Mouse (Mus musculus) CH12.LX (cell line): ENCODE results near the gene Tmem198b. TPM values are rescaled to one million over a fixed set of nuclear protein-coding genes. Genes with fewer than 3 reads are reported as not detected.

Source experiments
- DNase-seq: peaks from one replicate; pipeline ENCODE4 v3.0.0-alpha.2; 2013; ENCODE audit errors: extremely low read depth
- H3K27ac ChIP-seq: 2 replicates; pipeline ENCODE4 v1.5.1; 2012; ENCODE audit warnings: low read depth, mild to moderate bottlenecking, control low read depth, moderate library complexity; ENCODE audit not compliant: insufficient read depth
- H3K27me3 ChIP-seq: replicated peaks from 2 replicates; pipeline ENCODE3; 2012; ENCODE audit warnings: inconsistent platforms
- H3K36me3 ChIP-seq, 2 experiments: replicated peaks in 1 of 2; 2 replicates each; pipeline versions ENCODE3 to v1.6.1; 2012; ENCODE audit warnings: inconsistent platforms in 1 of 2, low read length in 1 of 2, mild to moderate bottlenecking in 1 of 2, mixed read lengths in 1 of 2, moderate library complexity in 1 of 2; ENCODE audit not compliant: control insufficient read depth in 1 of 2, insufficient read depth in 1 of 2
- H3K4me1 ChIP-seq, 2 experiments: 2 replicates each; pipeline ENCODE4 v1.6.1; 2012; ENCODE audit warnings: inconsistent platforms in 1 of 2, moderate library complexity in 1 of 2; ENCODE audit not compliant: insufficient read depth in 2 of 2, control insufficient read depth in 1 of 2
- H3K4me2 ChIP-seq: 2 replicates; pipeline ENCODE4 v1.6.1; 2012; ENCODE audit warnings: low read depth, mild to moderate bottlenecking, control low read depth; ENCODE audit not compliant: poor library complexity, insufficient read depth, severe bottlenecking
- H3K4me3 ChIP-seq, 3 experiments: fragments of 150-350 bp in 1 of 3; sonication (generic) in 1 of 3; replicated peaks in 1 of 3; 2 replicates each; pipeline versions ENCODE3 to v1.5.1; 2011 to 2012; ENCODE audit warnings: low read depth in 2 of 3, low read length in 2 of 3, mild to moderate bottlenecking in 2 of 3, moderate library complexity in 2 of 3, control low read depth in 1 of 3, improper control_type of control experiment in 1 of 3, inconsistent platforms in 1 of 3, mixed read lengths in 1 of 3; ENCODE audit not compliant: poor library complexity in 1 of 3
- H3K79me2 ChIP-seq: replicated peaks from 2 replicates; pipeline ENCODE4 v1.6.1; 2012; ENCODE audit warnings: mild to moderate bottlenecking, moderate library complexity; ENCODE audit not compliant: control insufficient read depth, poor library complexity, insufficient read depth, severe bottlenecking; ENCODE audit errors: extremely low read depth
- H3K9ac ChIP-seq: 2 replicates; pipeline ENCODE4 v1.6.1; 2012; ENCODE audit warnings: low read depth, mild to moderate bottlenecking, control low read depth, moderate library complexity; ENCODE audit not compliant: insufficient read depth
- H3K9me3 ChIP-seq: replicated peaks from 2 replicates; pipeline ENCODE3; 2012; ENCODE audit warnings: low read length, inconsistent platforms, mixed read lengths
- CHD2 ChIP-seq: IDR thresholded peaks from 2 replicates; pipeline ENCODE4 v1.6.1; 2011; ENCODE audit warnings: low read length, improper control_type of control experiment
- CTCF ChIP-seq, 2 experiments: IDR thresholded peaks in 1 of 2; conservative IDR thresholded peaks in 1 of 2; 2 replicates each; pipeline ENCODE4 v1.5.1; 2011 to 2012; ENCODE audit warnings: low read depth in 2 of 2, low read length in 2 of 2, improper control_type of control experiment in 1 of 2, inconsistent platforms in 1 of 2, mild to moderate bottlenecking in 1 of 2, moderate library complexity in 1 of 2
- E2F4 ChIP-seq: IDR thresholded peaks from 2 replicates; pipeline ENCODE4 v1.6.1; 2011; ENCODE audit warnings: low read depth, low read length, improper control_type of control experiment; ENCODE audit not compliant: insufficient replicate concordance
- ELF1 ChIP-seq: IDR thresholded peaks from 2 replicates; pipeline ENCODE4 v1.6.1; 2014; ENCODE audit warnings: low read depth, mild to moderate bottlenecking, inconsistent platforms, low read length, improper control_type of control experiment
- HCFC1 ChIP-seq: IDR thresholded peaks from 2 replicates; pipeline ENCODE4 v1.6.1; 2012; ENCODE audit warnings: low read depth, mild to moderate bottlenecking, inconsistent platforms, low read length, improper control_type of control experiment
- IRF4 ChIP-seq: IDR thresholded peaks from 2 replicates; pipeline ENCODE4 v1.6.1; 2014; ENCODE audit warnings: low read depth, mild to moderate bottlenecking, inconsistent platforms, low read length, improper control_type of control experiment
- JUN ChIP-seq: IDR thresholded peaks from 2 replicates; pipeline ENCODE4 v1.6.1; 2011; ENCODE audit warnings: low read depth, mild to moderate bottlenecking, low read length, improper control_type of control experiment, moderate library complexity; ENCODE audit not compliant: insufficient read depth
- JUND ChIP-seq: conservative IDR thresholded peaks from 2 replicates; pipeline ENCODE4 v1.6.1; 2011; ENCODE audit warnings: low read depth, low read length, improper control_type of control experiment
- KAT2A ChIP-seq: IDR thresholded peaks from 2 replicates; pipeline ENCODE4 v1.6.1; 2012; ENCODE audit warnings: low read length, improper control_type of control experiment, inconsistent platforms; ENCODE audit not compliant: insufficient replicate concordance
- MAX ChIP-seq: IDR thresholded peaks from 2 replicates; pipeline ENCODE4 v1.6.1; 2011; ENCODE audit warnings: low read length, improper control_type of control experiment
- MXI1 ChIP-seq: IDR thresholded peaks from 2 replicates; pipeline ENCODE4 v1.6.1; 2011; ENCODE audit warnings: mild to moderate bottlenecking, low read depth, low read length, improper control_type of control experiment
- NELFE ChIP-seq: IDR thresholded peaks from 2 replicates; pipeline ENCODE4 v1.6.1; 2011; ENCODE audit warnings: low read depth, low read length, improper control_type of control experiment
- NRF1 ChIP-seq: IDR thresholded peaks from 2 replicates; pipeline ENCODE4 v1.6.1; 2014; ENCODE audit warnings: low read depth, mild to moderate bottlenecking, inconsistent platforms, low read length, improper control_type of control experiment, moderate library complexity
- PAX5 ChIP-seq: IDR thresholded peaks from 2 replicates; pipeline ENCODE4 v1.6.1; 2012; ENCODE audit warnings: low read length, inconsistent platforms, mixed read lengths
- POLR2AphosphoS2 ChIP-seq: IDR thresholded peaks from 2 replicates; pipeline ENCODE4 v1.6.1; 2011; ENCODE audit warnings: low read depth, low read length, improper control_type of control experiment
- RCOR1 ChIP-seq: conservative IDR thresholded peaks from 2 replicates; pipeline ENCODE4 v1.6.1; 2012; ENCODE audit warnings: low read depth, mild to moderate bottlenecking, inconsistent platforms, low read length, improper control_type of control experiment
- SIN3A ChIP-seq: IDR thresholded peaks from 2 replicates; pipeline ENCODE4 v1.6.1; 2012; ENCODE audit warnings: low read length, improper control_type of control experiment, inconsistent platforms
- SMC3 ChIP-seq: IDR thresholded peaks from 2 replicates; pipeline ENCODE4 v1.6.1; 2011; ENCODE audit warnings: low read depth, low read length, improper control_type of control experiment
- TBP ChIP-seq: conservative IDR thresholded peaks from 2 replicates; pipeline ENCODE4 v1.6.1; 2011; ENCODE audit warnings: low read depth, low read length, improper control_type of control experiment
- USF1 ChIP-seq: IDR thresholded peaks from 2 replicates; pipeline ENCODE4 v1.6.1; 2014; ENCODE audit warnings: low read depth, mild to moderate bottlenecking, inconsistent platforms, low read length, improper control_type of control experiment
- USF2 ChIP-seq: conservative IDR thresholded peaks from 2 replicates; pipeline ENCODE4 v1.6.1; 2011; ENCODE audit warnings: low read depth, low read length, improper control_type of control experiment
- ZC3H11A ChIP-seq: IDR thresholded peaks from 2 replicates; pipeline ENCODE4 v1.6.1; 2012; ENCODE audit warnings: low read depth, mild to moderate bottlenecking, inconsistent platforms, low read length, improper control_type of control experiment
- ZMIZ1 ChIP-seq: IDR thresholded peaks from 2 replicates; pipeline ENCODE4 v1.6.1; 2012; ENCODE audit warnings: low read depth, mild to moderate bottlenecking, inconsistent platforms, low read length, improper control_type of control experiment
- dilution Hi-C: fragments of 300-500 bp; cut with MboI; formaldehyde crosslinking; loops from 2 replicates; pipeline ENCODE4 v1.14.3; 2020; ENCODE audit warnings: low sequenced_read_pairs; ENCODE audit not compliant: extremely low pct_unique_long_range_greater_than_20kb, extremely low pct_ligation_motif_present
- in situ Hi-C: fragments of 300-500 bp; cut with MboI; formaldehyde crosslinking; loops from 3 replicates; pipeline ENCODE4 v1.14.3; 2019; ENCODE audit warnings: low sequenced_read_pairs, low pct_ligation_motif_present, low pct_unique_long_range_greater_than_20kb, mixed read lengths
- polyA plus RNA-seq: library from polyadenylated mRNA; unstranded; fragments of >175 nt; gene quantifications from 2 replicates; pipeline ENCODE4 v1.2.1, GENCODE M21; 2012; ENCODE audit warnings: low read depth; ENCODE audit not compliant: insufficient read length
- total RNA-seq, 2 experiments: library from RNA; depleted of rRNA; stranded (reverse); fragments of 300-350 nt in 1 of 2; fragments of >200 nt in 1 of 2; gene quantifications; 2 replicates each; pipeline ENCODE4 v1.2.3; 2012 to 2014

Gene Tmem198b
- total and polyA plus RNA-seq, 3 experiments, result 2.0 to 4.7 (median 2.6) TPM

- H3K9ac ChIP-seq, result no peak overlapping the region
- no peak for DNase-seq
- peaks cover 0 to 9% of the 10 kb centered on the region in 2 experiments; a peak in 2 of 4 replicates for H3K4me1 ChIP-seq
- in situ Hi-C loops, result no loop called here
- dilution Hi-C loops, result no loop called here
- H3K9me3 ChIP-seq, result no peaks in the 10 kb centered on the region
- no peak overlapping the region for H3K27ac ChIP-seq
- no peaks in the 10 kb centered on the region for H3K27me3 ChIP-seq
- H3K79me2 ChIP-seq, result peaks cover 8% of the 10 kb centered on the region; the same call in 1 of the 2 replicates
- TF ChIP-seq KAT2A (no peak), JUND (no peak), CHD2 (no peak), NELFE (no peak), PAX5 (no peak), E2F4 (no peak), TBP (no peak), HCFC1 (no peak), JUN (no peak), POLR2AphosphoS2 (no peak), MXI1 (no peak), ZMIZ1 (no peak), USF2 (no peak), ZC3H11A (no peak), NRF1 (no peak), RCOR1 (no peak), USF1 (no peak), MAX (no peak), SIN3A (no peak), CTCF (conservative IDR thresholded peaks at IDR 0.05 in 1 of 2, IDR thresholded peaks at IDR 0.05 in 1 of 2; ENCODE audit: low read depth in 2 of 2, low read length in 2 of 2) (no peak)
- TF ChIP-seq, all 38 proteins: peak for 0
- H3K4me3 ChIP-seq, result no peak overlapping the region
- no peak overlapping the region for H3K4me2 ChIP-seq
- H3K36me3 ChIP-seq, result peaks cover 39 to 85% of the 10 kb centered on the region in 2 experiments
Observed at GRCm38 (mm10) chr10:128840612-128841011, 36.4 kb upstream of the Tmem198b start.

DNA sequence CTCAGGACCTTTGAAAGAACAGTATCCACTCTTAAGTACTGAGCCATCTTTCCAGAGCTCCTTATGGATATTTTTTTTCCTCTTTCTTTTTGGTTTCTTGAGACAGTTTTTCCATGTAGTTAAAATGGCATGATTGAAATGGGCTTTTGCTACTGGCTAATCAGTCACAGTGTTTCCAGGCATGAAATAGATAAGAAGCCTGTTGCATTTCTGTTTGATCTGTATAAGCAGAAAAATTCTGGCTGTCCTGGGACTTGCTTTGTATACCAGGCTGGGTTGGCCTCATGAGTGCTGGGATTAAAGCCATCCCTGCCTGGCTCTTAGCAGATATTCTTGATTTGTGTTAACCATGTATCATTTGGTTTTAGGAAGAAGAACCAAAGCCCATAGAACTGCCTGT lies 35.3 kb upstream of the Tmem198b start:
- peaks cover 40 to 85% of the 10 kb centered on the region in 2 experiments for H3K36me3 ChIP-seq
- in situ Hi-C loops, result loop anchor here (5.0 kb wide), 1 partner anchor 58 kb away; no protein-coding TSS in a partner anchor
- H3K4me2 ChIP-seq, result no peak overlapping the region

More for the DNA sequence above, 35.3 kb upstream of the Tmem198b start:
- TF ChIP-seq CHD2 (no peak), ELF1 (no peak), E2F4 (no peak), NRF1 (no peak), SMC3 (no peak), TBP (no peak), HCFC1 (no peak), IRF4 (no peak)
- H3K4me1 ChIP-seq, result peaks cover 0 to 4% of the 10 kb centered on the region in 2 experiments; a peak in 1 of 4 replicates
- DNase-seq, result no peak
- H3K27ac ChIP-seq, result no peak overlapping the region
- H3K4me3 ChIP-seq, result no peak overlapping the region
- dilution Hi-C loops, result no loop called here
- H3K27me3 ChIP-seq, result no peaks in the 10 kb centered on the region
- no peak overlapping the region for H3K9ac ChIP-seq
- no peaks in the 10 kb centered on the region for H3K9me3 ChIP-seq
- H3K79me2 ChIP-seq, result peaks cover 7% of the 10 kb centered on the region; the same call in 1 of the 2 replicates
